Mouse (Mus musculus) naive thymus-derived CD4-positive, alpha-beta T cell, adult 2 months (primary cell): Measurements from ENCODE around the gene Gale.
A peak's percentile ranks its signal among the peaks of the same experiment; 100 is the strongest.

ENCODE experiments used
- DNase-seq: peaks from one replicate; pipeline ENCODE4 v3.0.0-alpha.2; 2011; ENCODE audit warnings: low read depth

Gale gene

DNA sequence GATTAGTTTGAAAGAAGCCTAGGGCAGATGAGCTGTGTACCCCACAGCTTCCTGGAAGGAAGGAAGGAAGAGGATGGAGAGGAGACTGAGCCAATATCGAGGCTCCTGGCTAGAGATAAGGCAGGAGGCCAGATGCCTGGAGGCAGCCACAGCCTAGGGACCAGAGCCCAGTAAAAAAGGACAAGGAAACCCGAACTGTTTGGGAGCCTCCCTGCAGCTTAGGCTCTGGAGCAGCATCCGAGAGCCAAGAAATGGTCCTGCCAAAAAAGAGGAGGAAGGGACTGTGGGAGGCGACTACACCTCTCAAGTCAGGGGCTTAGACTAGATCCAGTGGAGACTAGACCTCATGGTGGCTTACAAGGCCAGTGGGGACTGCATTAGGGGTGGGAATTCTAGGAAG, 20.1 kb upstream of the Gale start:
- DNase-seq = no peak

DNA sequence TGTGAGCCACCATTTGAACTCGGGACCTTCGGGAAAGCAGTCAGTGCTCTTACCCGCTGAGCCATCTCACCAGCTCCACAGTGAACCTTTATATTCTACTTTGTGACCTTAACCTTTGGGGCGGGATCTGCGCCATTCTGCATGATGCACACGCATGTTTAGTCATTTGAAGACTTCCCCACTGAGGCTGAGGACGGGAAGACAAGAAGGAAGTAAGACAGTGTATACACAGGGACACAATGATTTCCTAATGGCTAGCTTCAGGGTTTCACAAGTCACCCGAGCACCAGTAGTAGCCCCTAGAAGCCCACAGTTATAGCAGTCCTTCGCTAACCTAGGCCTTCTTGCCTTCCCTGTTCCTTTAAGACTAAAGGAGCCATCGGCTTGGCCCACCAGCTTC, 17.8 kb upstream of the Gale start:
- no peak for DNase-seq

GRCm38 (mm10) chr4:135946278-135946658, 17.3 kb upstream of the Gale start, which contains the start of gene Hmgcl:
Gene Hmgcl (plus strand): TSS chr4:135946448.
- peak; percentile 93 for DNase-seq

- no peak for DNase-seq
Observed at GRCm38 (mm10) chr4:135946659-135947301, 16.7 kb upstream of the Gale start.

DNA sequence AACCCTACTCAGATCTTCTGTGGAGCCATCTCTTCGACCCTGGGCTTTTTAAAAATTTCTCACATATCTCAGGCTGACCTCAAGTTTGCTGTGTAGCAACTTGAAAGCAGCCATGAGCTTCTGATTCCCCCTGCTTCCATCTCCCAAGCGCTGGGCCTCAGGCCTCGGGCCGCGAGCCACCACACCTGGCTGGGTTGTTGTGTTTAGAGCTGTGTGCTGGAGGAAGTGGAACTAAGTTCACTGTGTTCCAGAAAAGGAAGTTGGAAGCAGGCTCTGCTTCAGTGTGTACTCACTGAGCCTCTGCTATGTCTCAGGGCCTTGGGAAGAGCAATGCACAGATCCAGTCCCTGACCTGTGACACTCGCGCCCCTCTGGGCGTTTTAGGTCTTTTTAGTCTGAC, 15.4 kb upstream of the Gale start:
- DNase-seq = no peak

DNA sequence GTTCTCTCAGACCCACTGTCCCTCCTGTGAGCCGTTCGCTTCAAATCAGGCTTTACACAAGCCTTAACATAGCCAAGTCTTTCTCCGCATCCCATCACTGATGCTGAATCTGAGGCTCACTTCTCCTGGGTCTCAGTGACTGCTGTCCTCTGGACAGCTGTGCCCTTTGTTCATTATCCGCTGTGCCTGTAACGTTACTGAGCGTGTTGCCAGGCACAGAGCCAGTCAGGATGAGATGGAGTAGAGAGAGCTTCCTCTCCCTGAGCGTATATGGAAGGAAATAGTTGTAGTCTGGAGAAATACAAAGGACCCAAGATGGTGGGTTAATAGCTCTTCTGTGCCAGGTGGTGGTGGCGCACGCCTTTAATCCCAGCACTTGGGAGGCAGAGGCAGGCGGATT, 14.1 kb upstream of the Gale start:
- no peak for DNase-seq

DNA sequence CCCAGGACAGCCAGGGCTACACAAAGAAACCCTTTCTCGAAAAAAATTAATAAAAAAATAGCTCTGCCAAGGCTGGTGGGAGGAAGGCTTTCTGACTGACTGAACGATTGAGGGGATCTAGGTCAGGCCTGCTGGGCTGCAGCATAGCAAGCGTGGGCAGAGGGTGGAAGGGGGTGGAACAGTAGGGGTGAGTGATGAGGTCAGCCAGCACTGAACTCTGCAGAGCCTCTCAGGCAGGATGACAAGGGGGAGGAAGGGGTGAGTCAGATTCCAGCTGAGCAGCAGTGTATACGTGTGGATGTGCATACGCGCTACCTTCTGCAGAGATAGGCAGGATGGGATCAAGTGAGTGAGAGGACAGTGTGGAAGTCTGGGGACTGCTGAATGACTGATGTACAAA, 13.6 kb upstream of the Gale start:
- DNase-seq = no peak

DNA sequence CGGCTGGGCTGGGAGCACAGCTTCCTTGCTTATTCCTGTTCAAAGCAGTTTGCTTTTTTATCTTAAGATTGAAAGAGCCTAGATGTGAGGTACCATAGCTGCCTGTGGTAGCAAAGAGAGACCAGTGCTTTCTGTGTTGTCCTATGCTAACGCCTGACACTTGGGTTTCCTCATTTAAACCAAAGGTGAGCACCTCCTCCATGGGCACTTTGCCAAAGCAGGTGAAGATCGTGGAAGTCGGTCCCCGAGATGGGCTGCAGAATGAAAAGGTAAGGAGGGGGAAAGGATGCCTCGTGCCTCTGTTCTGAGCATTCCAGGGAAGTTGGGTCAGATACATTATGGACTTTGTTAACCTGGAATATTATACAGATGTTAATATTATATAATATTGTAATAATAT, 13.2 kb upstream of the Gale start:
- no peak for DNase-seq

GRCm38 (mm10) chr4:135951505-135951904, 12.0 kb upstream of the Gale start:
- DNase-seq = peak; percentile 51

DNA sequence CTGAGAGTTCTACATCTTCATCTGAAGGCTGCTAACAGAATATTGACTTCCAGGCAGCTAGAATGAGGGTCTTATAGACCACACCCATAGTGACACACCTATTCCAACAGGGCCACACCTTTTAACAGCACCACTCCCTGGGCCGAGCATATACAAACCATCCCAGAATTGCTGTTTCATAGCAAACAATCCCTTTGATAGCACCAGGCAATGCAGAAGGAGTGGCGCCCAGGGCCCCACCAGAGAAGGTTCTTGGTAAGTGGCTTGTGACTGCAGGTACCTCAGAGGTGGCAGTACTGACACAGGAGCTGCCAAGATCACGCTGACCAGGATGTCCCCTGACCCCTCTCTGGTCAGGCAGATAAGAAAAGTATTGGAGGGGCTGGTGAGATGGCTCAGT, 10.3 kb upstream of the Gale start:
- no peak for DNase-seq

DNA sequence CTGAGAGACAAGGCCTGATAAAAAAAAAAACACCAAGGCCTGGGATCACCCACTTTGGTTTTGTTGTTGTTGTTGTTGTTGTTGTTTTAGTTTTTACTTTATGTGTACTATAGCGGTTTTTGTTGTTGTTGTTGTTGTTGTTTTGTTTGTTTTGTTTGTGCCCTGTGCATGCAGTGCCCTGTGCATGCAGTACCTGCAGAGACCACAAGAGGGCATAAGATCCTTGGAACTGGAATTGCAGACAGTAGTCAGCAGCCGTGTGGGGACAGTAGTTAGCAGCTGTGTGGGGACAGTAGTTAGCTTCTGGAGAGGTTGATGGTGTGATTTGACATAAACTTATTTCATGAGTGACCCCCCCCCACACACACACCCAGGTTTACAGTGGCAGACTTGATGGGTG, 9.3 kb upstream of the Gale start:
- DNase-seq = peak; percentile 90

DNA sequence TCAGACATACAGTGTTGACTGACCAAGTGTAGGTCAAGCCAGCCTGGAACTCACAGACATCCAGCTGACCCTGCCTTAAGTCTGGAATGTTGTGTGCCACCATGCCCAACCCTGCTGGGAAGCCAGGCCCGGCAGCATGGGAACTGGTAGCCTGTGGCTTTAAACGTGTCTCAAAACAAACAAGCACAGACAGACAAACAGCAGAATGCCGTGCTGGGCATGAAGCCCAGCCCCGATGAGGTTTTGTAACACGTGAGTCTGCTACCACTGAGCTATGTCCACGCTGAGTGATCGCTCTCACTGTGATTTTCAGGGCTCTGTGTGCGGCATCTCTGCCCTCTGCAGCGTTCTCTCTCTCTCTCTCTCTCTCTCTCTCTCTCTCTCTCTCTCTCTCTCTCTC, 7.6 kb upstream of the Gale start:
- DNase-seq = no peak

- no peak for DNase-seq
Observed at GRCm38 (mm10) chr4:135958354-135958753, 5.2 kb upstream of the Gale start.

GRCm38 (mm10) chr4:135960717-135961116, 2.8 kb upstream of the Gale start:
- DNase-seq = peak; percentile 92

DNA sequence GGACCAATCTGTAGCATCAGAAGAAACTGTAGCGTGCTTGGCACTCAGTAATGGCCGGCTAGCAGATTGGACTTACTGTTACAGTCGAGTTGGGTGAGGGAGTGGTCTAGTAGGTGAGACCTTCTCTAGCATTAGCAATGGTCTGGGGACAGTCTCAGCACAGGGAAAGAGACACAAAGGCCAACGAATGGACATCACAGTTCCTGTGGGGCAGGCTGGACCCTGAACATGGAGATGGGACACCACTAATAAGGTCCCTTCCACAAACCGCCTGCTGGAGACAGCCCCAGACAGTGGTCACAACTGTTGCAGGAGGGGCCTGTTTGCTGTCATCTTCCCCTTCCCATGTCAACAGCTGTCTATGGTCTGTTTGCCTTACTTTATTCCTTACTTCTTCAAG, 1.8 kb upstream of the Gale start:
- no peak for DNase-seq

- DNase-seq = no peak
Observed at GRCm38 (mm10) chr4:135962198-135962597, 1.3 kb upstream of the Gale start.

DNA sequence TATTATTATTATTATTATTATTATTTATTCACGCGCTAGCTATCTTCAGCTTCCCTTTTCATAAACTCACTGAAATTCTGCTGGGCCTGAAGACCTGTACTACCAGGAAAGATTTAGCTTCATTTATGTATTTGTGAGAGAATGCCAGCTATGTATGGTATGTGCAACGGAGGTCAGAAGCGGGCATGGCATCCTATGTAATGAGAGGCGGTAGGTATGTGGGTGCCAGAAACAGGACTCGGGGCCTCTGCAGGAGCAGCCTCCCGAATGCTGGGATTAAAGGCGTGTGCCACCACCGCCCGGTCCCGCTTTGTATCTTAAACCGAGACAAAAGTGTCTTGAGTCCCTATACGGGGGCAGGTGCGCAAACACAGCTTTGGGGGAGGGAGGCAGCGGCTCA, 581 bp upstream of the Gale start:
- DNase-seq = no peak

DNA sequence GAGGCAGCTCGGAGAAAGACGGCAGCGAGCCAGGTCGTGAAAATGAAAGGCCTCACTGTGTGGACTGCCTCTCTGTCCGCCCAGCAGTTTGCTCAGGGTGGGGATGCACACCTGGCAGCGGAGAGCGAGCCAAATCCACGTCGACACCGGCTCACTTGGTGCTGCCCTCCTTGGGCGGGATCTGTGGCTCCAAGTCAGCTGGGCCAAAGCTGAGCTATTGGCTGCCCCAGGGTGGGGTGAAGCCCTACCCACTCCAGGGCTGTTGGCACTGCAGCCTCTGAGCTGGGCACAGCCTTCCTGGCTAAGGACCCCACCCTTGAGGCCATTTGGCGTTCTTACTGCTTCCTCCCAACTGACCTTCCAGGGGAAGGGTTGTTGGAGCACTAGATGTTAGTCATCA, 899 bp downstream of the Gale start:
- peak; percentile 44 for DNase-seq

DNA sequence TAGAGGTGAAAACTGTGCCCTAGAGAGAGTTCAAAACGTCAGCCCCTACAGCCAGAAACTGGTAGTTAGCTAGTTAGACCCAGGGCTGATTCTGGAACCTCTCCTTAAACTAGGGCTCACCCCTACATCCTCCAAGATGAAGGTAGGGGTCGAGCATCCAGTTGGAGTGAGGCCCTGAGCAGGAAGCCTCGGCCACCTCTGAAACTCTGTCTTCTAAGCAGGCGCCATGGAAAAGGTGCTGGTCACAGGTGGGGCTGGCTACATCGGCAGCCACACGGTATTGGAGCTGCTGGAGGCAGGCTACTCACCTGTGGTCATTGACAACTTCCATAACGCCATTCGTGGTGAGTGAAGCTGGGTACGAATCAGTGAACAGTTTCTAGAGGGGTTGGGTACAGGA, 1.6 kb downstream of the Gale start:
- no peak for DNase-seq

DNA sequence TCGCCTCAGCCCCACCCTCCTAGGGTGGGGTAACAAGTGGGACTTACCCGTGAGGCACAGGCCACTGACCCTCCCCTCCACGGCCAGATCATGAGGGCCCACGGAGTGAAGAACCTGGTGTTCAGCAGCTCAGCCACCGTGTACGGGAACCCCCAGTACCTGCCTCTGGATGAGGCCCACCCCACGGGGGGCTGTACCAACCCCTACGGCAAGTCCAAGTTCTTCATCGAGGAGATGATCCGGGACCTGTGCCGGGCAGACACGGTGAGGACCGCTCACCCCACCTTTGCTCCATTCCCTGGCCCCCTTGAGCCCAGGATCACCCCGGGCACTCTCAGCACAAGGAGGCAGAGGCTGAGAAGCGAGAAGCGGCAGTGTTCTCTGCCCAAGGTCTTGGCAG, 2.8 kb downstream of the Gale start:
- DNase-seq = no peak

- DNase-seq = no peak
Observed at GRCm38 (mm10) chr4:135967086-135967760, 3.7 kb downstream of the Gale start.

DNA sequence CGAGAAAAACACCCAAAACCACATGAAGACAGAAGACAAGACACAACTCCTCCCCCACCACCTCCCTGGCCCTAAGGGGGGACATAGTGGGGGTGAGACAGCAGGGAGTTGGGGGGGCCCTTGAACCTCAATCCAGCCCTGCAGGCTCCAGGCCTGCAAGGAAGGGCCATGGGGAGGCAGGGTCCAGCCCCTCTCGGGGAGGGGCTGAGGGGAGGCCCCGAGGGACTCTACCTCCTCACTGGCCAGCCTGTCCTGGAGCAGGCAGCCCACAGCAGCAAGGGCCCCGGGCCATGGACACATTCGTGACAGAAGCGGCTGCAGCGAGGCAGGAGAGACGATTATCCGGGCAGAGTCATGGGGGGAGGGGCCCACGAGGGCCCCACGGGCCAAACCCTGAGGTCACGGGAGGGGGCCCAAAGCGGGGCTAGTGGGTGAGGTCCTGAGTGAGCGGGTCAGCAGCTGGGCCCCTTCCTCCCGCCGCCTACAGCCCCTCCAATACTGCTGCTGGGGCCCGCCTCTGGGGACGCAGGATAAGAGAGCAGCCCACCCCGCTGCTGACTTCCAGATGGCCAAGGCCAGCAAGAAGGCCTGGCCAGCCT, 4.8 kb downstream of the Gale start:
- no peak for DNase-seq

DNA sequence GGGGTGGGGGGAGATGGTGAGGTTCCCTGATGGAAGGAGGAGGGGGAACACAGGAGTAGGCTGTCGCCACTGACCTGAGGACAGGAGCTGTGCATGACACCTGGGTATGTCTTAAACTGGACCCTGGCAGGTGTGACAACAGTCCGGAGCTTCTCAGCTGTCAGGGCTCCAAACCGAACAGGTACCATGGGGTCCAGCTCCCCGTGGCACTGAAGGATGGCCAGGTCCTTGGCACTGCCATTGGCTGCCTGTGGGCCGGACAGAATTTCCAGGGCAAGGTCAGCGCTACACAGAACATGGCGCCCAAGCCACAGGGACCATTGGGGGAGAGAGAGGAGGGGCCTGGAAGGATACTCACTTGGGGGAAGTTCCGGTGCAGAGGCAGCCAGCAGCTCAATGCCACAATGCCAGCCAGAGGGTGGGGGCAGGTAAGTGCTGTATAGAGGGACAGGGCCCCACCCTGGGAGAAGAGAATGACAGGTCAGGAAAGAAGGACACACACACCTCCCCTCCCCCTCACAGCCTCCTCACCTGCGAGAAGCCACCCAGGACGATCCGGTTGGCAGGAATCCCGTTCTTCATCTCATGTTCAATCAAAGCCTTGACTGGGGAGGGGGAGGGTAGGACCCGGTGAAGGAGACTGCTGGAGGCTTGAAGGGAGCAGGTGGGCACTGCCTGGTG, 5.7 kb downstream of the Gale start:
- no peak for DNase-seq
